Mouse (Mus musculus) bone marrow, adult 2 months (tissue): ENCODE measurements around the gene Ccr4.

ENCODE experiments used
- CTCF ChIP-seq: fragments of 200-500 bp; IDR thresholded peaks from 2 replicates; pipeline ENCODE4 v1.5.1; 2011; ENCODE audit warnings: low read length, control low read depth; ENCODE audit not compliant: control insufficient read depth, insufficient read depth
- POLR2A ChIP-seq: fragments of 200-500 bp; IDR thresholded peaks from 2 replicates; pipeline ENCODE4 v1.6.1; 2011; ENCODE audit warnings: low read depth, mild to moderate bottlenecking, control low read depth, low read length, borderline replicate concordance; ENCODE audit not compliant: control insufficient read depth

- no peak for TF ChIP-seq POLR2A
- no peak for TF ChIP-seq CTCF
Observed at GRCm38 (mm10) chr9:114531276-114531675, 26.6 kb upstream of the Ccr4 start.
